Mouse (Mus musculus) cerebellum, adult 11-12 months (tissue): ENCODE results near the gene Snapin.

Experiments used
- DNase-seq: peaks from one replicate; pipeline ENCODE4 v3.0.0; 2022

Snapin gene

GRCm38 (mm10) chr3:90503444-90503843, 12.6 kb upstream of the Snapin start:
- DNase-seq: no peak

GRCm38 (mm10) chr3:90497597-90497996, 6.8 kb upstream of the Snapin start:
- no peak for DNase-seq

DNA sequence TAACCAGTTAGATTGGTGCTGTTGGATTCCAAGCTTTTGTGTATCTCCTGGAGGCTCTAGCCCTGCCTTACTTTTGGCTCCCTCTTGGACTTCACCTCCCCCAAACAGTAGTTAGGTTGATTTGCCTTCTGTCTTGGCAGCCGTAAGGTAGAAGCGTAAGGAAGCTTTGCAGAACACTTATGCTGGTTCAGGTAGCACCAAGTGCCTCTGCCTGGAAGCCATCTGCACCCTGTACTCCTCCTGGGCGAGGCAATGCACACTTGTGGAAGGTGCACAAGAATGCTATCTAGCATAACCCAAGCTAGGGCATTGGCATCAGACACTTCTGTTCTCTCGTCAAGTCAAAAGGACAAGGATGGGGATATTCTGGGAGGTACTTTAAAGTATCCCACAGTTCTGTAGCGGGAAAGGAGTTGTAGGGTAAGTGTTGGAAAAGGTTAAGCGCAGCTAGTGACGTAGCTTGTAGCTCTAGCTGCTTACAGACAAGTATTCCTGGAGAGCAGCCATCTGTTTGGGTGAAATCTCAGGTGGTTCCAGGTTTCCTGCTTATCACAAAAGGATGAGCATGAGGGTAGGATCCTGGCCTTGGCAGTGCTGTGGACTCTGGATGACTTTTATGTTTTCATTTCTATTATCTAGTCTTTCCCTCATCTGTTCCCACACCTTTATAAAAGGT, 5.2 kb upstream of the Snapin start:
- peak; percentile 11 for DNase-seq

DNA sequence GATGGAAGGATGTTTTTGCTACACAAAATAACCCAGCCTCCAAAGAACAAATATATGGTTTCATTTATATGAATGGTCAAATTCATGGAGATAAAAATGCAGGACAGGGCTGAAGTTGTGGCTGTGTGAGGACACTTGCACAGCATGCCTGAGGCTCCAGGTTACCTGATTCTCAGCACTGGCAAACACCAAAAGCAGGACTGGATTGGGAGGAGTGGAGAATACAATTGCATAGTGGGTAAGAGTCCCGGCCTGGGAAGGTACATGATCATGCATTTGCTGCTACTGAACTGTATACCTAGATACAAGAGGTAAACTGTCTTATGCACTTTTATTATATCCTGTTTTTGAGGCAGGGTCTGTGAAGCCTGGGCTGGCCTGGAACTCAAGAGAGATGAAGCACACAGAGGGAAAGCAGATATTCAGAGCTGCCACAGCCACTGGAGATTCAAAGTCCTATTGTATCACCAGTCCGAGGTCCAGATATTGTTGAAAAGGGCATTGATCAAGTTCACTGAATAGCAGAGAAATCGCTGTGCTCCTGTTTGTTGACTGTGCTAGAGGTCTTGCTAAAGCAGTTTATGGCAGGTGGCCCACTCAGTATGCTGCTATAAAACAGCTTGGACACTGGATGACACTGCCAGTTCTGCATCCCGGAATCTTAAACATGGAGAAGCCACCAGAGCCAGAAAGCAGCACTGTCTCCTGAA, 3.2 kb upstream of the Snapin start:
- DNase-seq: no peak

- DNase-seq: peak; percentile 47
These were observed 517 bp upstream of the Snapin start for GRCm38 (mm10) chr3:90491350-90491749.

DNA sequence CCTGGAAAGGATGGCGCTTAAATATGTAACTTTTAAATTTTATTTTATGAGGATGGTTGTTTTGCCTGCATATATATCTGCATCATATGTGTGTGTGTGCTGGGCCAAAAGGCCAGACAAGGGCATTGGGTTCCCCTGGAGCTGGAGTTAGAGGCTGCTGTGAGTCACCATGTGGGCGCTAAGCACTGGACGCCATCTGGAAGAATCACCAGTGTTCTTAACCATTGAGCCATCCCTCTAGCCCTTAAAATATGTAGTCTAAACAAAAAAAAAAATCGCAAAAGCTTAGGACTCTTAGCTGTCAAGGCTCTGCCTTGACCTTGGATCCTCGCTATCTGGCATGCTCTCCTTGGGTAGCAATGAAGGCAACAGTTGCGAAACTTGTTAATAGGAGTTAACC, 2.3 kb downstream of the Snapin start:
- DNase-seq: no peak

DNA sequence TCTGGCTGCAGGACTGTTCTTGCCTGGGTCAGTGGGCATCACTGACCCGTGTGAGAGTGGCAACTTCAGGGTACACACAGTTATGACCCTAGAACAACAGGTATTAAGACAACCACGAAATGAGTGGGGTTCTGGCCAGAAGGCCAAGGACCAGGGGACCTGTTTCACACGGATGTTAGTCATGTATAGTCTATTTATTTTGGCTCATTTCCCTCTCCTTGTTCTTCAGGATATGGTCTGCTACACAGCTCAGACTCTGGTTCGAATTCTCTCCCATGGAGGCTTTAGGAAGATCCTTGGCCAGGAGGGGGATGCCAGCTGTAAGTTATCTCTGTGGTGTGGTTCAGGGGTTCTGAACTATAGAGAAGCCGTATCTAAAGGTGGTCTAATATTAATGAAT, 3.8 kb downstream of the Snapin start:
- no peak for DNase-seq

DNA sequence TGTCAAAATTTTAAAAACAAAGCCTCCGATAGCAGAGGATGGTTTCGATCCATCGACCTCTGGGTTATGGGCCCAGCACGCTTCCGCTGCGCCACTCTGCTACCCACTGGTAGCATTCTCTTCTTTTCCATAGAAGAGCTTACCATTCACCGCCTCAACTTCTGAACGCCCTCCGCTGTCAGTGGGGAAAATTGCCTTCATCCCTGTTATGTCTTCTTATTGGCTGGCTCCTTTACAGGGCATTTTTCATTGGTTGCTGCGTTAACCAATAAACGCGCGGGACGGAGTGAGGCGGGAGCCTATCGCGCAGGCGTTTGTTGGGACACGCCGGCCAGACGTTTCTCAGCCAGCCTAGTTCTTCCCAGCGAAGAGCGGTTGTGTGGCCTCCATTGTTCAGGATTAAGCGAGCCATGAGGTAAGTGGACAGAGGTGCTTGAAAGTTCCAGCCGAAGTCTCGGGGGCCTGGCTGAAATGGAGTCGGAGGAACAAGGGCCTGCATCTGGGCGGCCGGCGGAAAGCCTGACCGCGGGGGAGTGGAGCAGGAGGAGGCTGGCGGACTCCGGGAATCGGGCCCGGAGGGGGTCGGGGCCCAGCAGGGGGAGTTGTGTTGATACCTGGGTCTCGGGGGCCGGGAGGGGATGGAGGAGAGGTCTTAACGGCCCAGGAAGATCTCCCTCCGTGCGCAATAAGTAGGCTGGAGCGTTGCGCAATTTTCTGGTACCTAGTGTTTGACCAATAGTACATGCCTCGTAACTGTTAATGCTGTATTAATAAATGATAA, 14.8 kb downstream of the Snapin start, which contains the start of gene Ilf2:
TSS of gene Ilf2 (plus strand) at position 296 of the 781 bp plus-strand sequence.
- peak; percentile 98 for DNase-seq

DNA sequence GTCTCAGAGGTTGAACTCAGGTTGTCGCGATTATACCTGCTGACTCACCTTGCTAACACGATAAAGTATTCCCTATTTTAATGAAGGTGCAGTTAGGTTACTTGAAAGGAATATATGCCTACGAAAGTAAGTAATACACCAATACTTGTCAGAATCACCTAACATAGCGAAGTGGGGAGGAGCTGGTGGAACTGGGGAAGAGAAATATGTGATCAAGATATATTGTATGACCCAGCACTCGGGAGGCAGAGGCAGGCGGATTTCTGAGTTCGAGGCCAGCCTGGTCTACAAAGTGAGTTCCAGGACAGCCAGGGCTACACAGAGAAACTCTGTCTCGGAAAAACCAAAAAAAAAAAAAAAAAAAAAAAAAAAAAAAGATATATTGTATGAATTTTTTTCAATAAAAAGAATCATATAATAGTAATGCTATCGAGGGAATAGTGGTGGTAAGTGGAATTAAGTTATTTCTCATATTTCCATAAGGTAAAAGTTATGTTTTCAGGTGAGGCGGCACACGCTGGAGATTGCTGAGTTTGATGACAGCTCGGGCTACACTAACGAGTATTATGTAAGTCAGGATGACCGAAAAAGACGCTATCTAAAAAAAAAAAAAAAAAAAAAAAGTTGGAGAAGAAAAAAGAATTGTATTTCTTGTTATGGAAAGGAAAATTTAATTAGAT, 15.5 kb downstream of the Snapin start:
- peak; percentile 52 for DNase-seq

- no peak for DNase-seq
These were observed 18.6 kb downstream of the Snapin start for GRCm38 (mm10) chr3:90472213-90472612.

GRCm38 (mm10) chr3:90467618-90468300, 23.1 kb downstream of the Snapin start:
- DNase-seq: no peak

GRCm38 (mm10) chr3:90466311-90466766, 24.5 kb downstream of the Snapin start:
- DNase-seq: peak; percentile 43

- DNase-seq: peak; percentile 21
These were observed 25.0 kb downstream of the Snapin start, which contains the start of gene Npr1 for GRCm38 (mm10) chr3:90465686-90466310. Npr1 (minus strand) TSS chr3:90465866.

DNA sequence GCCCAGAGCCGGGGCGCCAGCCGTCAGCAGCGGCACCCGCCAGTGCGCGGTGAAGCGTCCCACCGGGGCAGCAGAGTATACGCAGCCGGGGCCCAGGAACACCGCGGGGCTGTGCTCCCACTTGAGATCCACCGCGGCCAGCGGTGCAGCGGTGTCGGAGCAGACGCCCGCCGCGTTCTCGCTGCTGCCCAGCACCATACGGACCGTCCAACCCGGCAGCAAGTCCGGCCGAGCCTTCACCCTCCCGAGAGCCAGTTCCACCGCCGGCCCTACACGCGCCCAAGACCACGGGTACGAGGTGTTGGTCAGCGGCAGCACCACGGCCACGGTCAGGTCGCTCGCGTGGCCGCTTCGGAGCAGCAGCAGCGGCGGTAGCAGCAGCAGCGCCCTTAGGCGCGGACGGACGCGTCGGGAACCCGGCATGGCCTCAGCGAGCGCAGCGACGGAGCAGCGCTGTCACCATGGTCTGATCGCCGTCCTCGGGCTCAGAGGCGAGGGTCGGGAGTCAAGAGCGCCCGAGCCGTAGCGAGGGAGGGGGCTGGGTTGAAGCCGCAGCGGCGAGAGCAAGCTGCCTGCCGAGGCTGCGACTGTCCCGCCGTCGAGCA, 25.6 kb downstream of the Snapin start:
- DNase-seq: no peak

DNA sequence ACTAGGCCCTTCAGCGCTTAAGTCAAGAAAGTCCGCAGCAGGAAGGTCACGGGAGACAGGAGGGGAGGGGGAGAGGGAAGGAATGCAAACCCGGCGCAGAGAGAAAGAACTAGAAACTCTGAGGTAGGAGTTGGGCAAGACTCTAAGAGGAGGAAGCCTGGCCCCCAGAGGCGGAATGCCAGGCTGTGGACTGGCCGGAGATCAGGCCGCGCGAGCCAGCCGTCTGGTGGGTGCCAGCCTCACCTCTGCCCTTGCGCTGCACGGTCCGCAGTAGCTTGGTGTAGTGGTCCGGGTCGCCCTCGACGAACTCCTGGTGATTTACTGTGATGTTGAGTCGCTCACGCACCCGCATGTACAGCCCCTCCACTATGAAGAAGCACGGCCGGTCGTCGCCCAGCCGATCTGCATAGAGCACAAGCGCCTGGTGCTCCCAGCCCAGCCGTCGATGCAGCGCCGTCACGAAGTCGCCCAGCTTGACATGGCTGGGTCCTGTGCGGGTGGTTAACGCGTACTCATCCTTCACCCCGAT, 26.2 kb downstream of the Snapin start:
- no peak for DNase-seq

GRCm38 (mm10) chr3:90462579-90462978, 28.3 kb downstream of the Snapin start:
- no peak for DNase-seq

- DNase-seq: no peak
These were observed 28.9 kb downstream of the Snapin start for GRCm38 (mm10) chr3:90461935-90462334.

GRCm38 (mm10) chr3:90460315-90460714, 30.5 kb downstream of the Snapin start:
- no peak for DNase-seq

- DNase-seq: no peak
These were observed 31.1 kb downstream of the Snapin start for GRCm38 (mm10) chr3:90459727-90460126.

GRCm38 (mm10) chr3:90454931-90455330, 35.9 kb downstream of the Snapin start:
- no peak for DNase-seq
